Mouse (Mus musculus) MN1 (cell line): Measurements from ENCODE around the gene Olfr706.
"Not testable (repeated sequence)": the region's sequence is repeated elsewhere in the genome, so short reads cannot be mapped to it uniquely, and the experiment has no call there.

Experiments used
- DNase-seq: peaks from one replicate; pipeline ENCODE4 v3.0.0-alpha.2; 2016; ENCODE audit warnings: low spot score

Gene Olfr706

DNA sequence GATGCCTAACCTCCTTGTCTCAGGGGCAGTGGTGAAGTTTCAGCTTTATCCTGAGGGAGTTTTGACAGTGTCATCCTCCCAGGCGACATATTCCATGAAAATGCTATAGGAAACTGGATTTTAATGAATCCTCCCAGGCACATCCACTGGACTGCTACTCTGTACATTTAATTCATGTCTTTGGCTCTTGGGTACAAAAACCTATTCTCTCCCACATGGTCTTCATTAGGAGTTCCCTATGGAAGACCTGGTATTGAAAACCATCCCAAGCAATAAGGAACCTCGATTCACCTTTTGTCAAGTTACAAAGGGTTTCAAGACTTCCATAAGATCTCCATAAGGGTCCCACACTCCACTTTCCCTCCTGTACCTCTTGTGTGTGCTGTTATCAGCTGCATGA is at the start of gene Olfr706:
Olfr706 (minus strand) TSS at position 101 of the 400 bp plus-strand sequence.
- no peak for DNase-seq

DNA sequence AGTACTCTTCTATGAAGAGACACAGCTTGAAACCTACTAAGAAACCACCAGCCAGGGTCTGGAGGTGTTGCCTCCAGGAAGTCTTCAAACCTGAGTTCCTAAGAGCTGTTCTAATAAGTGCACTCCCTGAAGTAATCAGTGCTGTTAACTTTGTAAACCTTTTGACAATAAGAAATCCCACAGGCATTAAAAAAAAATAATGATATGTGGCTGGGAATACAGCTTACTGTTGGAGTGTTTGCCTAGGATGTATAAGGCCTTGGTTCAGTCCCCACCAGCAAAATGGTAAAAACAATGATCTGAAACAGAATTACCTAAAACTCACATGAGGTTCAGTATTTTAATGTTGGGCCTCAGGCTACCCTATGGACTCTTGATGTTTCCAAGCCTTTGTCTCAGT is 44.2 kb upstream of the Olfr706 start, which contains the start of gene Olfr709-ps1:
Olfr709-ps1 (minus strand) TSS at position 101 of the 400 bp plus-strand sequence.
- no peak for DNase-seq

DNA sequence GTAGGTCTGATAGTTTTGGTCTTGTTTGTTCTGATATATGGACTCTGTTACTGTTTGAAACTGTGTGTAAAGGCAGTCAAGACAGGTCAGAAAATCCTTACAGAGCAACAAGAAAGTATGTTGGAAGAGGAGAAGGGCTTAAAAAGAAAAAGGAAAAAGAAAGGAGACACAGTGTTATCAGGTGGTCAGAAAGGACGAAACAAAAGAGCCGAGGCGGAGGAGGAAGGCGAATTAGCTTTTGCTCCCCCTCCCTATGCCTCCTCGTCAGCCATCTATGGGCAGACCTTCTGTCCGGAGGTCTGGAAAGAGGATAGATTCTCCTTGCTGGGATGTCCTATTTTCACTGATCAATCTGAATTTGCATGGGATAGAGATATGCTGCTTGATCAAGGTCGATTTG is 33.0 kb upstream of the Olfr706 start:
- not testable (repeated sequence) for DNase-seq

DNA sequence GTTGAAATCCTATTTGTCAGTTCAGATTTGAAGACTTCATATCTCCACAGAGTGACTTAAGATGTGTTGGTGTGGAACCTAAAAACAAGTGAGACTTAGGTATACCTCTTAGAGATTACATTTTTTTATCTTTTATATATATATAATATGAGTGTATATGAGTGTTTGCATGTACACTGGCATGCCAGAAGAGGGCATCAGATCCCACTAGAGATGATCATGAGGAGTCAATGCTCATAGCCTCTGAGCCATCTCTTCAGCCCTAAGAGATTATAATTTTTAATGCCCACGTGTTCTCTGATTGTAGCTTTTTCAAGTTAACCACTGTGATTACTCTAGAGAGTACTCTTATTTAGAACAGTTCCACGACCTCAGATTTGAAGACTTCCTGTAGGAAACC is 19.7 kb upstream of the Olfr706 start, which contains the start of gene Olfr1532-ps1:
Olfr1532-ps1 (plus strand) TSS at position 326 of the 400 bp plus-strand sequence.
- no peak for DNase-seq

DNA sequence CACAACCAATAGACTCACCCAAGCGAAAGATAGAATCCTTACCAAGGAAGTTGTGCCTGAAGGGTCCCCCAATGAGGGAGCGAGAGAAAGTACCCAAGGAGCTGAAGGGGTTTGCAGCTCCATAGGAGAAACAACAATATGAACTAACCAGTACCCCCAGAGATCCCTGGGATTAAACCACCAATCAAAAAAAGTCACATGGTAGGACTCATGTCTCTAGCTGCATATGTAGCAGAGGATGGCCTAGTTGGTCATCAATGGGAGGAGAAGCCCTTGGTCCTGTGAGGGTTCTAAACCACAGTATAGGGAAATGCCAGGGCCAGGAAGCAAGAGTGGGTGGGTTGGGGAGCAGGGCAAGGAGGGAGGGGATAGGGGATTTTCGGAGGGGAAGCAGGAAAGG is 13.2 kb upstream of the Olfr706 start, which contains the start of gene Olfr707:
Olfr707 (minus strand) TSS at position 101 of the 400 bp plus-strand sequence.
- DNase-seq: not testable (repeated sequence)

DNA sequence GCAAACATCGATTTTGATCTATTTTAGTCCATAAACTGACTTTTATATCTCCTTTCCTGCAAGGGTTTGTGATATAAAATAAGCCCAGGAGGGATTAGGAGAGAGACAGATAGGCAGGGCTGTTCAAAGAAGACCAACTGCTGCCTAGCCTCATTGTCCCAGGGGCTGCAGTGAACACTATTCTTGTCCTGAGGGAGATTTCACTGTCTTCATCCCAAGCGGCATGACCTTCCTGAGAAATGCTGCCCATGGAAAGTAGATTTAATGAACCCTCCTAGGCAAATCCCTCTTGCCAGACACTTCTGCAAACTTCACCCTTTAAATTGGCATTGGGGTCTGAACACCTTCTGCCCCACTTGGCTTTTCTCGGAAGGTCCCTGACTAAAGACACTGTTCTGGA is 11.2 kb downstream of the Olfr706 start, which contains the start of gene Olfr705:
Olfr705 (minus strand) TSS at position 101 of the 400 bp plus-strand sequence.
- no peak for DNase-seq

DNA sequence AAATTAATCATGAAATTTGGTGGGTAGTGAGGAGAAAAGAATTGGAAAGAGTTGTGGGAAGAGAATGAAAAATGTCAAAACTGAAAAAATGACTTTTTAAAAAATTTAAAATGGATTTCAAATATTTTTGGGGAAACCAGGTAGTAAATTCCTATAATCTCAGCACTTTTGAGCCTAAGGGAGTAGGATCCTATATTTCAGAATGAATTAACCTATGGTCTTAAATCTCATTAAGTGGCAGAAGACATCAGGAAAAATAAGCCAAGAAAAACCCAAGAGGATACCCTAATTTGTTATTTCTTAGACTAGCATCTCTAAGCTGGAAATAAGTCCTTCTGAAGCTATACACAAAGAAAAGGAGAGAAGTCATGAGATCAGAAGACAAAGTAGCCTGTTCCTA is 25.1 kb downstream of the Olfr706 start, which contains the start of gene Olfr704:
Olfr704 (plus strand) TSS at position 301 of the 400 bp plus-strand sequence.
- DNase-seq: no peak

DNA sequence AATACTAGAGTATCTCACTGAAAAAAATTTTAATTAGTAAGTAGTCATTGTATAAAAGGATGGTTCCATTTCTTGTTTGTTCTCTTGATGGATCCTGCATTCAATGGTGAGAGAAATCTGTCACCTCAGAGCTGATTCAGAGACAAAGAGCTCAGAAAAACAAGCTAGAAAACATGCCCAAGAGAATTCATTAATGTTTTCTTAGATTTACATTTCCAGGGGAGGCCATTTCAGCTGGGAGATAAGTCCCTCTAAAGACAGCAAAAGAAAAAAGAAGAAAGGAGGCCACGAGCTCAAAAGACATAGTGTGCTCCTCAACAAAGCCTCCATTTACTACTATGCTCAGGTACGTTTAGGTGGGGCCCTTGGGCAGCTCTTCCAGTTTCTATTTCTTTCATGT is 44.9 kb downstream of the Olfr706 start, which contains the start of gene Olfr703:
Olfr703 (plus strand) TSS at position 301 of the 400 bp plus-strand sequence.
- no peak for DNase-seq

DNA sequence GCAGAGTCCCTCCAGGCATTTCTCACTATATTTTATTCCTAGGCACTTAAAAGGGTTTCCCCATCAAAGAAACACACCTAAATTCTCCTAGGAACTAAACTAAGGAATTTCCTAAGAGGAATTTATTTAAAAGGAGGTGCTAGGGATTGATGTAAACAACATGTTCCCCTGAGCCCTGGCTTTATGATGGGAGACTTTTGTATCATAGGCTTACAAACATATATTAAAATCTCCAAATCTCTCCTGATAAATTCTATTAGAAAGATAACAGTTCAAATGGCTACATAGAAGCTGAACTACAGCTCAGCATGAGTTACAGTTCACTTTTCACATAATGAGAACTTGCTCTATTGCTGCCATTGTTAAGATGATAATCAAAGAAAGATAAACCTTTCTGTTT is 54.2 kb downstream of the Olfr706 start, which contains the start of gene Olfr702:
Olfr702 (minus strand) TSS at position 101 of the 400 bp plus-strand sequence.
- DNase-seq: no peak
